Mouse (Mus musculus) liver, adult (tissue): ENCODE measurements around the gene Gna12.

Experiments
- GATA4 ChIP-seq: IDR thresholded peaks from 2 replicates; pipeline ENCODE4 v1.6.1; 2014; ENCODE audit warnings: mild to moderate bottlenecking, low read length; ENCODE audit not compliant: insufficient replicate concordance

Gna12 gene

GRCm38 (mm10) chr5:140830314-140831063, at the start of gene Gna12:
TSS of gene Gna12 (minus strand) at chr5:140830431.
- peak; percentile 20; the same call in 1 of the 2 replicates for TF ChIP-seq GATA4

GRCm38 (mm10) chr5:140878644-140879043, 48.4 kb upstream of the Gna12 start:
- TF ChIP-seq GATA4, result no peak

GRCm38 (mm10) chr5:140873736-140874307, 43.6 kb upstream of the Gna12 start:
- no peak for TF ChIP-seq GATA4

- no peak for TF ChIP-seq GATA4
Observed at GRCm38 (mm10) chr5:140873039-140873551, 42.9 kb upstream of the Gna12 start.

GRCm38 (mm10) chr5:140872532-140873038, 42.4 kb upstream of the Gna12 start:
- no peak for TF ChIP-seq GATA4

GRCm38 (mm10) chr5:140871241-140871640, 41.0 kb upstream of the Gna12 start:
- TF ChIP-seq GATA4, result no peak

GRCm38 (mm10) chr5:140869034-140869433, 38.8 kb upstream of the Gna12 start:
- TF ChIP-seq GATA4, result no peak

GRCm38 (mm10) chr5:140859730-140860129, 29.5 kb upstream of the Gna12 start:
- TF ChIP-seq GATA4, result no peak

- TF ChIP-seq GATA4, result no peak
Observed at GRCm38 (mm10) chr5:140858335-140858734, 28.1 kb upstream of the Gna12 start.

- TF ChIP-seq GATA4, result no peak
Observed at GRCm38 (mm10) chr5:140857432-140858154, 27.4 kb upstream of the Gna12 start.

GRCm38 (mm10) chr5:140855909-140856530, 25.8 kb upstream of the Gna12 start:
- TF ChIP-seq GATA4, result no peak

GRCm38 (mm10) chr5:140854700-140855099, 24.5 kb upstream of the Gna12 start:
- no peak for TF ChIP-seq GATA4

- no peak for TF ChIP-seq GATA4
Observed at GRCm38 (mm10) chr5:140853723-140854122, 23.5 kb upstream of the Gna12 start.

- TF ChIP-seq GATA4, result no peak
Observed at GRCm38 (mm10) chr5:140852435-140852996, 22.3 kb upstream of the Gna12 start.

GRCm38 (mm10) chr5:140847300-140847729, 17.1 kb upstream of the Gna12 start:
- TF ChIP-seq GATA4, result no peak
